Mouse (Mus musculus) forebrain, embryonic 14.5 days (tissue): ENCODE measurements at regions not wholly inside any gene's neighbourhood (a gene's known extent, or its start where the extent isn't known, plus 50 kb on each side); places are given as distances from the start of the nearest gene placed in this dataset.
"Not testable (repeated sequence)": the region's sequence is repeated elsewhere in the genome, so short reads cannot be mapped to it uniquely, and the experiment has no call there.

Experiments used
- ATAC-seq: fragments of 200-750 bp; cut with Nextera tagmentation; 2 replicates; pipeline ENCODE4 v1.8.0; 2017; ENCODE audit warnings: mild to moderate bottlenecking, moderate library complexity
- DNase-seq: peaks from one replicate; pipeline ENCODE4 v3.0.0-alpha.2; 2015; ENCODE audit warnings: low spot score
- H3K27ac ChIP-seq: fragments of 300-500 bp; sonication (generic); 2 replicates; pipeline ENCODE4 v1.5.1; 2014; ENCODE audit warnings: low read depth, mild to moderate bottlenecking, control low read depth, low read length, moderate library complexity
- H3K27me3 ChIP-seq: fragments of 300-500 bp; sonication (generic); replicated peaks from 2 replicates; pipeline ENCODE4 v1.6.1; 2014; ENCODE audit warnings: low read length, control low read depth, mixed read lengths; ENCODE audit not compliant: control insufficient read depth, insufficient read depth
- H3K36me3 ChIP-seq: fragments of 300-500 bp; sonication (generic); 2 replicates; pipeline ENCODE4 v1.6.1; 2014; ENCODE audit warnings: low read length, control low read depth; ENCODE audit not compliant: control insufficient read depth, insufficient read depth
- H3K4me1 ChIP-seq: fragments of 300-500 bp; sonication (generic); 2 replicates; pipeline ENCODE4 v1.6.1; 2014; ENCODE audit warnings: antibody characterized with exemption, low read length, control low read depth; ENCODE audit not compliant: control insufficient read depth, insufficient read depth
- H3K4me2 ChIP-seq: fragments of 300-500 bp; sonication (generic); 2 replicates; pipeline ENCODE4 v1.6.1; 2014; ENCODE audit warnings: mild to moderate bottlenecking, control low read depth, low read length
- H3K4me3 ChIP-seq: fragments of 300-500 bp; sonication (generic); 2 replicates; pipeline ENCODE4 v1.5.1; 2014; ENCODE audit warnings: low read depth, low read length, control low read depth
- H3K9ac ChIP-seq: fragments of 300-500 bp; sonication (generic); 2 replicates; pipeline ENCODE4 v1.6.1; 2014; ENCODE audit warnings: mild to moderate bottlenecking, low read length, control low read depth, moderate library complexity
- H3K9me3 ChIP-seq: fragments of 300-500 bp; sonication (generic); replicated peaks from 2 replicates; pipeline ENCODE4 v1.6.1; 2016; ENCODE audit warnings: low read length, control low read depth, mixed read lengths; ENCODE audit not compliant: control insufficient read depth
- WGBS: fragments of 180-500 bp; shearing (Covaris S2); extraction: QIAGEN DNeasy Blood & Tissue Kit; methylation state at CpG from one replicate; pipeline ENCODE4 v1.1.7; 2014; 5-methylcytosine and 5-hydroxymethylcytosine counted together

- not testable (repeated sequence) for H3K9ac ChIP-seq, DNase-seq, H3K4me3 ChIP-seq, ATAC-seq, H3K4me2 ChIP-seq, H3K36me3 ChIP-seq, H3K27me3 ChIP-seq, H3K9me3 ChIP-seq, H3K27ac ChIP-seq
- H3K4me1 ChIP-seq, result 0 out of 2 replicates have a peak, but pooled peaks cover 10% of the 10 kb centered on the region
- WGBS, result 85% methylated on average over 3 of the region's 4 CpGs
Measured at GRCm38 (mm10) chr13:99122539-99122938, 62.1 kb upstream of the Zfp366 start.

- no peak overlapping the region for H3K9ac ChIP-seq
- 96% methylated on average over 4 of the region's 4 CpGs for WGBS
- ATAC-seq, result no peak
- DNase-seq, result no peak
- no peaks in the 10 kb centered on the region for H3K27me3 ChIP-seq
- H3K27ac ChIP-seq, result no peak overlapping the region
- no peak overlapping the region for H3K4me2 ChIP-seq
- 0 out of 2 replicates have a peak, but pooled peaks cover 10% of the 10 kb centered on the region for H3K4me1 ChIP-seq
- H3K36me3 ChIP-seq, result no peaks in the 10 kb centered on the region
- H3K4me3 ChIP-seq, result no peak overlapping the region
- no peaks in the 10 kb centered on the region for H3K9me3 ChIP-seq
Measured at GRCm38 (mm10) chr13:99121096-99121495, 63.5 kb upstream of the Zfp366 start.

GRCm38 (mm10) chr13:99119941-99120340 lies 64.7 kb upstream of the Zfp366 start:
- Histone ChIP-seq H3K9ac (no peak overlapping the region), H3K36me3 (no peaks in the 10 kb centered on the region), H3K4me3 (no peak overlapping the region), H3K9me3 (no peaks in the 10 kb centered on the region), H3K27ac (no peak overlapping the region), H3K4me1 (0 out of 2 replicates have a peak, but pooled peaks cover 10% of the 10 kb centered on the region), H3K27me3 (no peaks in the 10 kb centered on the region), H3K4me2 (no peak overlapping the region)
- 96% methylated on average over 3 of the region's 3 CpGs for WGBS
- DNase-seq (no peak), ATAC-seq (no peak)

- WGBS, result 16% methylated on average over 7 of the region's 7 CpGs
- ATAC-seq, result peak; percentile 58; the same call in 1 of the 2 replicates
- 0 out of 2 replicates have a peak, but pooled peaks cover 10% of the 10 kb centered on the region for H3K4me1 ChIP-seq
- H3K36me3 ChIP-seq, result no peaks in the 10 kb centered on the region
- no peaks in the 10 kb centered on the region for H3K9me3 ChIP-seq
- H3K4me3 ChIP-seq, result no peak overlapping the region
- no peak overlapping the region for H3K4me2 ChIP-seq
- H3K27ac ChIP-seq, result no peak overlapping the region
- no peak overlapping the region for H3K9ac ChIP-seq
- DNase-seq, result peak; percentile 59
- H3K27me3 ChIP-seq, result no peaks in the 10 kb centered on the region
Measured at GRCm38 (mm10) chr13:99118901-99119300, 65.7 kb upstream of the Zfp366 start.

GRCm38 (mm10) chr13:99115541-99115940 lies 69.1 kb upstream of the Zfp366 start:
- Histone ChIP-seq H3K36me3 (no peaks in the 10 kb centered on the region), H3K9me3 (no peaks in the 10 kb centered on the region), H3K9ac (no peak overlapping the region), H3K27me3 (no peaks in the 10 kb centered on the region), H3K4me2 (no peak overlapping the region), H3K4me1 (0 out of 2 replicates have a peak, but pooled peaks cover 10% of the 10 kb centered on the region), H3K4me3 (no peak overlapping the region), H3K27ac (no peak overlapping the region)
- 83% methylated on average over 7 of the region's 7 CpGs for WGBS
- DNase-seq (no peak), ATAC-seq (no peak)

GRCm38 (mm10) chr13:99114565-99114964 lies 70.1 kb upstream of the Zfp366 start:
- ATAC-seq, result no peak

GRCm38 (mm10) chr13:99111736-99112386 lies 72.8 kb upstream of the Zfp366 start:
- H3K27me3 ChIP-seq, result no peaks in the 10 kb centered on the region
- DNase-seq (no peak), ATAC-seq (no peak)
- 94% methylated on average over 1 of the region's 1 CpGs for WGBS
- H3K4me1 ChIP-seq, result no peaks in the 10 kb centered on the region
- H3K36me3 ChIP-seq, result no peaks in the 10 kb centered on the region
- H3K27ac ChIP-seq, result no peak overlapping the region
- no peak overlapping the region for H3K9ac ChIP-seq
- no peak overlapping the region for H3K4me2 ChIP-seq
- H3K9me3 ChIP-seq, result no peaks in the 10 kb centered on the region
- H3K4me3 ChIP-seq, result no peak overlapping the region

More at GRCm38 (mm10) chr13:99114565-99114964, 70.1 kb upstream of the Zfp366 start:
- DNase-seq, result no peak
- Histone ChIP-seq H3K4me3 (no peak overlapping the region), H3K36me3 (no peaks in the 10 kb centered on the region), H3K27me3 (no peaks in the 10 kb centered on the region), H3K27ac (no peak overlapping the region), H3K9me3 (no peaks in the 10 kb centered on the region), H3K4me1 (0 out of 2 replicates have a peak, but pooled peaks cover 10% of the 10 kb centered on the region), H3K4me2 (no peak overlapping the region), H3K9ac (no peak overlapping the region)
- WGBS, result 86% methylated on average over 3 of the region's 3 CpGs

- ATAC-seq (no peak), DNase-seq (no peak)
- no peak overlapping the region for H3K4me2 ChIP-seq
- no peaks in the 10 kb centered on the region for H3K27me3 ChIP-seq
- H3K4me1 ChIP-seq, result no peaks in the 10 kb centered on the region
- no peaks in the 10 kb centered on the region for H3K36me3 ChIP-seq
- no peak overlapping the region for H3K9ac ChIP-seq
- no peaks in the 10 kb centered on the region for H3K9me3 ChIP-seq
- no peak overlapping the region for H3K27ac ChIP-seq
- no peak overlapping the region for H3K4me3 ChIP-seq
- 76% methylated on average over 4 of the region's 4 CpGs for WGBS
Measured at GRCm38 (mm10) chr13:99107983-99108382, 76.6 kb upstream of the Zfp366 start.

GRCm38 (mm10) chr13:99102089-99102681 lies 82.4 kb upstream of the Zfp366 start:
- no peaks in the 10 kb centered on the region for H3K9me3 ChIP-seq
- H3K4me3 ChIP-seq, result no peak overlapping the region
- H3K27me3 ChIP-seq, result no peaks in the 10 kb centered on the region
- DNase-seq (no peak), ATAC-seq (no peak)
- no peaks in the 10 kb centered on the region for H3K36me3 ChIP-seq
- no peak overlapping the region for H3K4me2 ChIP-seq
- 82% methylated on average over 9 of the region's 9 CpGs for WGBS
- H3K9ac ChIP-seq, result no peak overlapping the region
- no peak overlapping the region for H3K27ac ChIP-seq
- no peaks in the 10 kb centered on the region for H3K4me1 ChIP-seq
